Mouse (Mus musculus) adrenal gland, postnatal 10 days (tissue): ENCODE data around the gene Camta1. TPM values are rescaled to one million over a fixed set of nuclear protein-coding genes. Genes with fewer than 3 reads are reported as not detected.

Experiments
- DNase-seq: peaks from one replicate; pipeline ENCODE4 v3.0.0; 2021; ENCODE audit warnings: mixed read lengths
- total RNA-seq, 2 experiments: library from RNA; stranded (reverse); gene quantifications; 2 replicates each; pipeline ENCODE4 v1.2.3; 2021

Gene Camta1
- total RNA-seq, 2 experiments from 2014 or later: 46.3 to 50.3 TPM

DNA sequence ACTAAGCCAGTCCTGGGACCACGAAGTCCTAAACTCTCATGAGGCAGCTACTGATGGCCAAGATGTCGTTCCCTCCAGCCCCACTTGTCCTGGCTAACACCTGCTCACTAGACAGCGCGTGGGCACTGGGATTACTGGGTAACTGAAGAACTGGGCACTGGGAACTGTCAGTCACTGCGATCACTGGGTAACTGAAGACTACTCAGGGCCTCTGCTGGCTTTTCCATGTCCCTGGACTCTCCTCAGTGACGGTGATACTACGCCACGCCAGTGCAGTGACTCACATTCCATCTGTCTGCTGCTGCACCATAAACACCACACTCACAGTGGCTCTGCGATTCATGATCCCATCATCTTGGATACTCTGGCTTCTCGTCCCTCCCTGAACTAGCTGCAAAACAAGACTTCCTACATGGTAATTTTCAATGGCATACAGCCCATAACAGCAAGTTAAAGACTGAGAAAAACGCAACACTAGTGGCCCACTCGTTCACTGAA lies 81.7 kb downstream of the Camta1 start:
- DNase-seq: no peak

DNA sequence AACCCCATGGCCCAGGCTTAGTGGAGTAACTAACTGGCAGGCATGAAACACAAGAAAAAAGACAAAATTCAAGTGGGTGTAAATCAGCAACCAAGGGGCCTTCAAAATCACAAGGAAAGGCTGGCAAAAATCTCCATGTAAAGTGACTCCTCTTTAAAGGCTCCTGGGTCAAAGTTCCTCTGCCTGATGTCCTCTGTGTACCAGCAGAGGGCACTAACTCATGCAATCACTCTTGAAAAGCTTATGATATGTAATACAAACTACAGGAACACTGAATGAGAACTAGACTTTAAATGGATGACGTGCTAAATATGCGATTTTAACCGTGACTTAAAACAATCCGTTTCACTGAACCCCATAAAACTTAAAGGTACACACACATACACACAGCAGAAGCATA lies 83.2 kb downstream of the Camta1 start:
- DNase-seq: no peak

DNA sequence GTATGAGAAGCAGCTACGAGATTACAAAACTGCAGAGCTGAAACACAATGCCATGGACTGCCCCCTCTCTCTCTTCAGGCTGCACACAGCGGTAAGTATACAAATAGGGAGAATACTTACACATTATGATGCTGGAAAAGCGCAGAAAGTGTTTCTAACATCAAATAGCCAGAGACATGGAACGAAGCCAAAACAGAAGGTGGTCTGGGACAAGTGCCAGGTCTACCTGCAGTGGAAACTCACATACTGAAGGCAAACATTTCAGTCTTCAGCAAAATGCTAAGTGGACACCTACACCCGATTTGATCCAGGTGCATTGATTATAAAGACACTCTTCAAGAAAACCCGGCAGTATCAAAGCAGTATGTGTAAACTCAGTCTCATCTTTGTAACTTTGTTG lies 84.2 kb downstream of the Camta1 start:
- no peak for DNase-seq

DNA sequence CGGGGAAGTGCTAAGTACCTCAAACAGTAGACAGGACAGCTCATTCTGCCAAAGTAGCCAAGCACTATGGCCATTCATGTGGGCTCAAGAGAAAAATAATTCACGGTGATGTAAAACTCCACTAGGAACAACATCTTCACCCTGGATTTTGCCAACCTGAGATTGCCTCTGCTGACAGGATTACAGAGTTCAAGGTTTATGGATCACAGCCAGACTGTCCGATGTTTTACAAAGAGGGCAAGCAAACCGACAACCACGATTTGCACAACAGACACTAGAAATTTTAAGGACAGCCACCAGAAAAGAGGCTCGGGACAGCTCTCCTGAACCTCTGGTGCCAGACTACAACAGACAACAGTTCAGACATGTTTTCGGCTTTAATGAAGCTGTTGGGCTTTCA lies 86.2 kb downstream of the Camta1 start:
- no peak for DNase-seq

DNA sequence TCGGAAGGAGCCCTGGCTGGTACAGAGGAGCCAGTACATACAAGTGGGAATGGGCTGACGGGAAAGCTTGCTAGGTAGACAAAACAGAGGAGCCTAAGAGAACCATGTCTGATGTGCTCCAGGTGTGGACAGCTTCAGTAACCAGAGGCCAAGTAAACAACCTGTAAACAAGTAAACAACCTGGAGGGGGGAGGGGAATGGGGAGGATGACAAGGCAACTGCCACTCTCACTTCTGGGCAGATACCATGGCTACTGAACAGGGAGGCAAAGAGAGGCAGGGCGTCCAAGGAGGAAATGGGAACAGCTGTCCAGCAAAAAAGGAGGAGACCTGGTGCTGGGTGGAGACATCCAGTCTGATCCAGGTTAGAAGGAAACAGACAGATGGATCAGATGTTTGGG lies 88.0 kb downstream of the Camta1 start:
- no peak for DNase-seq

DNA sequence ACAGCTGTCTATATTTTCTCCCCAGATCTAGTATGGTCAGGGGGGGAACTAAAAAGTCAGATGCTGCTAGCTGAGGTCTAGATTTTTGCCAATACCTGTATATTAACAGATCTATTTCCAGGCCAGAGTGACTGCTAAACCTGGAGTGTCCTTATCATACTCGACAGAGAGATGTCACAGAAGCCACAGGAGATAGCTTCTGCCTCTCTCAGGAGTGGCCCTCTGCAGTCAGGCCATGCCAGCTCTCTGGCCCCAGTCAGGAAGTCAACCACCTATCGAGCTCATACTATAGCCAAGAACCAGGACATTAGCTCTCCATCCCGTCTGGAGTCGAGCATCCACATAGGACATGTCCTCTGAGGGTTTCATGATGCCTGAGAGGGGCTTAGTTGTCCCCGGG lies 88.7 kb downstream of the Camta1 start:
- no peak for DNase-seq

DNA sequence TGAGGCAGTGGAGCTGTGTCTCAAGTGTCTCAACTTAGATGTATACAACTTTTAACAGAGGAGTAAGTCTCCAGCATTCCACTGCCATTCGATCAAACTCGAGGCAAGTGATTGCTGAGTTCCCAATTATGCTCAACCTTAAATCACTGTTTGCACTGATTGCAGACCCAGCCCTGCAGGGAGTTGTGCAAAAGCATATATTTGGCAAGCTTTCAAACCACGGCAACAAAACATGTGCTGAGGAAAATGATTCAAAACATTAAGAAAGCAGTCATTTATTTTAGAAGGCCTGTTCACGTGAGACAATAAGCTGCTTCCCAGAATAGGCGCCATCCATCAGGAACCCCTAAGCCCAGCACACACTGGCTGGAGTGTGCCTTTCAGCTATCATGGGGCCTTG lies 91.0 kb downstream of the Camta1 start:
- no peak for DNase-seq

DNA sequence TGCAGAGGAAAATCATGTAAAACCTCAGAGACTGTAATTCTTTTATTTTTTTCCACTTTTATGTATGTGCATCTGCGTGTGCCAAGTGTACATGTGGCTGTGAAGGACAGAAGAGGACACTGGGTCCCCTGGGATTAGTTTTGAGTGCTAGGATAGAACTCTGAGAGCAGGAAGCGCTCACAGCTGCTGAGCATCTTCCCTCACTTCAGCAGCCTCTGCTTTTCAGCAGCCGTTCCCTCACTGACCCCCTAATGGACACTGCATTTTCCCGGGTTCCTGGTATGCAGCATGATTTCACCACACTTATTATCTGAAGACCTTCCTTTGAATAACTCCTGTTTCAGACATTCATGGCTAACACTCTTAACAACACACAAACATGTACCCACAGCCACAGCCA lies 93.9 kb downstream of the Camta1 start:
- no peak for DNase-seq

DNA sequence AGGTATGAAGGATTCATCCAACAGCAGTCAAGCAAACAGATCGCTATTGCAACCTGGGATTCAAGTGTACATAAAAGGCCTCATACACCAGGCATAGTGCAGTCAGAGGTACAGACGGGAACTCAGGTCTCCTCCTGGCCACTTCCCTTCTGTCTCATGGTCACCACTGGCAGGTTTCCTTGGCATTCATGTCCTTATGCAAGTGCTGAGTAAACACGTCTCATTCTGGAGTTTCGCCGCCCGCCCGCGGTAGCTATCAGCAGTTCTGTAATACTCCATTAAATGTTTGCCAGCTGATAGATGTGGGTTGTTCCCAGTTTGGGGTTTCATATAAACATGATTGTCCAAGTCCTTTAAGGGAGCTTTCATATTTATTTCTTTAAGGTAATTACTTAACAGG lies 94.3 kb downstream of the Camta1 start:
- DNase-seq: no peak

DNA sequence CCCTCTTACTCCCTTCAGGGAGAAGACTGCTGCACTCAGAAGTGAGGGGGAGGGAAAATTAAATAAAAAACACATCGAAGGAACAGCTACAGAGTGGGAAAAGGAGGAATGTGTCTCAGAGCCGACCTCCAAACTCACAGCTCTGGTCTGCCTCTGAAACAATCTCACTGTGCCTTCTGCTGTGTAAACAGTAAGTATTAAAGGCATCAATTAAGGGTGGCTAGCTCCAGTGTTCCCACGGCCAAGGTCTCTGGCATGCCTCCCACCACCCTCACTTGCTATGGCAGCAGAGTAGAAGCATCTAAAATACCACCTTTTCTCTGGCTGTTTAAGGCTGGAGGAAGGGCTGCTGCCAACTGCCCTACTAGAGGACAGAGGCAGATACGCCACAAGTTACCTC lies 96.3 kb downstream of the Camta1 start:
- DNase-seq: no peak

DNA sequence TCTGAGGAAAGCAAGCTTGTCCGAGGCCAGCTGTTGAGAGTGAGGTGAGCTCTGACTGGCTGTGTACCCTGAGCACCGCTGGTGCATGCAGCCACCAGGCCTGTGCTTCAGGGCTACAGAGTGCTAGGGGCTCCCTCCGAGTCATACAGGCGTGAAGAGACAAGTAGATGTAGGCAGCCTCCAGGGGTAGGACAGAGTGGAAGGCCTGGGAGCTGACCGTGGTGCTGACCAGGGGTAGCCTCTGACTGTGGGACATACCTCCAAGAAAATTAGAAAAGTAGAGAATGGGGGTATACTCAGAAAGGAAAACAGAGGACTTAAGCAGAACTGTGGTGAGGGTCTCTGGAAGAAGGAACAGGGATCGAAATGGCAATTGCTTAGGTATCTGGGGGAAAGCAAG lies 97.7 kb downstream of the Camta1 start:
- peak; percentile 81 for DNase-seq

DNA sequence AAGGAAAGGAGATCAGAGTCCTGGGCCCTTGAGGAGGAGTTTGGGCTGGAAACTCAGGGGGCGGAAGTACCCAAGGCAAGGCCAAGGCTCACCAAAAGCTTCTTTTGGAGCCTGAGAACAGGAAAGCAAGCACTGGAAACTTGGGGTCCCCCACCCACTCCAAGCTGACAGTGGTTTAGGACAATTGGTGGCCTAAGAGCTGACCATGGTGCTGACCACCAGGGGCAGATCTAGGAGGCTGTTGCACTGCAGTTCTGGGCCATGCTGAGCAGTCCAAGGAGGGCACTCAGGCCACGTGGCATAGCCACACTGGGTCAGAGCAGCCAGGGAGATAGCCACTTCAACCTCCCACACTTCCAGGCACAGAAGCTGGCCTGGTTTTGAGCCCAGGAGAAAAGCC lies 102.6 kb downstream of the Camta1 start:
- DNase-seq: peak; percentile 31

DNA sequence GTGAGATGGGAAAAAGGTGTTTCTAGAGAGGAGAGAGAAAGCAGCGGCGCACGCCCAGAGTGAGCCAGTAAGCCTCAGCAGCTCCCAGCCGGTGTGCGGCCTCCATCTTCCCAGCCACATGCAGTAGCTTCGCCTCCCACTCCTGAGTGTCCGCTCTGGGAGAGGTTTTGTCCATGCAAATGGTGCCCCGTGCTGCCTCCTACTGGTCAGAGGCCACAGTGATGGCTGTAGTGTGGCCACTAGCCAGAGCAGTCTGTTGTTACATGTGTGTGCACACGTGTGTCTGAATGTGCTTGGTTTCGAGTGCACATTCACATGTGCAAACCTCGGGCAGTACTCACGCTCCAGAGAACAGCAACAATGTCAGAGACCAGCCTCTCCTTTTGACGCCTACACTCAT lies 103.3 kb downstream of the Camta1 start:
- DNase-seq: no peak

DNA sequence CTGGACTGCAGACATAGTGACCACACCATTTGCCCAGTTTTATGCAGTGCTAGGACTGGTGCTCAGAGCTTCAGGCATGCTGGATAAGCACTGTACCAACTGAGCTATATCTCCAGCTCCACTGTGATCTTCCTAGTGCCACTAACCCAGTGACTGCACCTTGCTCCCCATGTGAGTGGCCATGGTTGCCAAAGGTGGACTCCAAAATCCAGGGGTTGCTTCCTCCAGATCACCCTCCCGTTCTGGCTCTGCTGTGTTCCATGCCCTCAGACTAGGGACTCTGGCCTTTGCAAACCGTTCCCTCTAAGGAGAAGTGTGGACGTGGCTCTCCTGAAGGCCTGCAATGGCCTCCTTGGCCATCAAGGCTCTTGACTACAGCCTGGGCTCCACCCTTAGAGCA lies 104.4 kb downstream of the Camta1 start:
- DNase-seq: no peak

DNA sequence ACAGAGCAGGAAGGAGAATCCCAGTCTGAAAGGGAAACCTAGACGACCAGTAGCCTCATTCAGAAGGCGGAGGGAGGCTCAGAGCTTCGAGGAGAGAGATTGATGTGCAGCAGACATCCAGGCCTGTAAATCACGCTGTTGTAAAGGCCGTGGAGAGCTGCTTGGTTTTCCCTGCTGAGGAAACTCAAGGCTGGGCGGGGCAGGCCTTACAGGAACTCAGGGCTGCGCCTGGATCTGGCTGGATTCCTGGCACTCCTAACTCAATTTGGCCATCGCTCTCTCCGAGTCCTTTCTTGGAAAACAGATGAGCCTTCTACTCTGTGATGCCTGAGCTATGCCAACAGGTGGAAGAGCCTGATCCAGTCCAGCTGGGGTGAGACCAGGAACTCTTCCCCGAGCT lies 105.3 kb downstream of the Camta1 start:
- peak; percentile 41 for DNase-seq

DNA sequence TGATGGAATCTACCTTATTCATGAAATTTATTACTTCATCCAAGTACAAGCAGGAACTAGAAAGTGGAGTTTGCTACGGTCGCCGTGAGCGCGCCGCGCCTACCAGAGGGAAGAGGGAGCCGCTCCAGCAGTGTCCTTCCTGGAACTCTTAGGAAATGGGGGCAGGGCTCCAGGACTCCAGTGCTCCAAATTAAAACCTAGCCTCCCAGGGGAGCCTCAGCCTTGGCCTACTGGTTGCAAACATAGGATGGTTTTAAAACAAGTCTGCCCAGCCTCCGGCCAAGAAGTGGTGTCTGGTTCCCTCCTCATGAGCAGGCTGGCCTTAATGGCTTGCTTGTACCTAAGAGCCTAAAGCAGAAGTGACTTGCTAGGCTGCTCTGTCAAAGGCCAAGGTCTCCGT lies 108.4 kb downstream of the Camta1 start:
- peak; percentile 48 for DNase-seq

DNA sequence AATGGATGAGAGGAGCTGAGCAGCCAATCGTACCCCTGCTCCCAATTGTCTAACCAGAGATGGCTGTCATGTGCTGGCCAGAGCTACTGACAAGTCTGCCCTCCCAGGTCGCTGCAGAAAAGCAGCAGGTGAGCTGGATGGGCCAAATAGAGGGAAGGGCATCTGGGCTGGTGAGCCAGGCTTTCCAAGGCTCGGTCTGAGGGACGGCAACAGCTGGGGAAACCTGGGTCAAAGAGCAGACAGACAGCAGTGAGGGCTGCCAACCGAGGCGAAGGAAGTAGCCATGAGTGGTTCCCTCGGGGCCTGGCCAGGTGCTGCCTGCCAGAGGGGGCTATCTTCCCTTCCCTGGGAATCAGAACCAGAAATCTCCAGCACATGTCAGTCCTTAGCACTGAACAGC lies 109.1 kb downstream of the Camta1 start:
- no peak for DNase-seq

DNA sequence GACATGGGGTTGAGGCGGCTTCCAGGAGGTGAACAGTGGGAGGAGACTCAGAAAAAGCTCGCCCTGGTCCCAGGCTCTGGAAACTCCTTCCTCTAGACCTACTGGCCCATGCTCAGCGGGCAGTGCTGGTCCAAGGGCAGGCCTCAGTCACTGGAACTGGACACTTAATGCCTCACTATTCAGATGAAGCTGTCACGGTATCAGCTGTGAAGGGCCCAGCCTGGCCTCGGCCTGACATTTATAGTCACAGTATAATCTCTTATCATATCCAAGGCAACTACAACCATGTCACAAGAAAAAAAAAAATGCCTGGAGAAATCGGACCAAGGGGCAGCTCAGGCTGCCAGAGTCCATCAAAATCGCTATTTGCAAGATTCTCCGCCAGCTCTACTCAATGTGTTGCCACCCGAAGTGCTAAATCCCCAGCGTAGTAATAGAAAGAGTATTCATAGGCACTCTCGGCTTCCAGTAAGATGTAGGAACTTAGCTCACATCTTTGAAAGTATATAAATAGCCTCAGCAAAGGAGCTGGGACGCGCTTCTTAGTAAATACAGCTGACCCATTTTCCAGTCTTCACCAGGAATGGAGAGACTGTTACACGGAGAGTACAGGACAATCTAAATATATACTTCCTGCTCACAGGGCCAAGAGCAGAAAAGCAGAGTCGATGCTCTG lies 110.3 kb downstream of the Camta1 start:
- peak; percentile 20 for DNase-seq

DNA sequence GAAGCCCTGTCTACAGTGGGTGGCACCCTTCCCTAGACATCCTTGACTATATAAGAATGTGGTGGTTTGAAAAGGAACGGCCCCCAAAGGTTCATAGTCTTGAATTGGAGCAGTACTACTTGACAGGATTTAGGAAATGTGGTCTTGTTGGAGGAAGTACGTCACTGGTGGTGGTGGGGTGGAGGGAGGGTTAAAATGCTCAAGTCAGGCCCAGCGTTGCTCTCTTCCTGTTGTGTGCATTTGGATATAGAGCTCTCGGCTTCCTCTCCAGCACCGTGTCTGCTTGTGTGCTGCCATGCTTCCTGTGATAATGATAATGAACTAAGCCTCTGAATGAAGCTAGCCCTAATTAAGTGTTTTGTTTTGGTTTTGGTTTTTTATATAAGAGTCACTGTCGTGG lies 114.0 kb downstream of the Camta1 start:
- DNase-seq: no peak

DNA sequence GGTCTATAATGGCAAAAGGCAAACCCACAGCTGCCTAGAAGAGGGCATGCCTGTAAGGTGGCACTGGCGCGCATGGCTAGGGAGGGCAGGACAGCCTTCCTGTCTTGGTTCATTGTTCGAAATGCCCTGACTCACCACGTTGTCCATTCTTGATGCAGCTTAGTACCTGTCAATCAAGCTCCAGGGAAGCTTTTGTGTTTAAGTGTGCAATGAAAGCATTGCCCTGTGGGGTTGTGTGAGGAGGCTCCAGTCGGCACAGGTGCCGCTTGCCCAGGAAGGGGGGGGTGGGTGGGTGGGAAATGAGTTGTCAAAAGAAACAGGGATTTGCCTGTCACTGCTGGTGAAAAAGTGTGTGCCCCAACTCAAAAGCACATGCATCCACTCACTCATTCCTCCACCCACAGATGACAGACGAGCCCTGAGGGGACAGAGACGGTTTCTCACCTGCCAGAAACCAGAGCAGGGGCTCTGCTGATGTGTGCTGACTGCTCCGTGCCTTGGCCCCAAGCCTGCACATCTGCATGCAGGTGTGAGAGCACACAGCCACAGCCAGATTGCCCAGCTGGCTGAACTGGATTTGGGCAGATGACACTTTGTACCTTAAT lies 115.6 kb downstream of the Camta1 start:
- DNase-seq: no peak

DNA sequence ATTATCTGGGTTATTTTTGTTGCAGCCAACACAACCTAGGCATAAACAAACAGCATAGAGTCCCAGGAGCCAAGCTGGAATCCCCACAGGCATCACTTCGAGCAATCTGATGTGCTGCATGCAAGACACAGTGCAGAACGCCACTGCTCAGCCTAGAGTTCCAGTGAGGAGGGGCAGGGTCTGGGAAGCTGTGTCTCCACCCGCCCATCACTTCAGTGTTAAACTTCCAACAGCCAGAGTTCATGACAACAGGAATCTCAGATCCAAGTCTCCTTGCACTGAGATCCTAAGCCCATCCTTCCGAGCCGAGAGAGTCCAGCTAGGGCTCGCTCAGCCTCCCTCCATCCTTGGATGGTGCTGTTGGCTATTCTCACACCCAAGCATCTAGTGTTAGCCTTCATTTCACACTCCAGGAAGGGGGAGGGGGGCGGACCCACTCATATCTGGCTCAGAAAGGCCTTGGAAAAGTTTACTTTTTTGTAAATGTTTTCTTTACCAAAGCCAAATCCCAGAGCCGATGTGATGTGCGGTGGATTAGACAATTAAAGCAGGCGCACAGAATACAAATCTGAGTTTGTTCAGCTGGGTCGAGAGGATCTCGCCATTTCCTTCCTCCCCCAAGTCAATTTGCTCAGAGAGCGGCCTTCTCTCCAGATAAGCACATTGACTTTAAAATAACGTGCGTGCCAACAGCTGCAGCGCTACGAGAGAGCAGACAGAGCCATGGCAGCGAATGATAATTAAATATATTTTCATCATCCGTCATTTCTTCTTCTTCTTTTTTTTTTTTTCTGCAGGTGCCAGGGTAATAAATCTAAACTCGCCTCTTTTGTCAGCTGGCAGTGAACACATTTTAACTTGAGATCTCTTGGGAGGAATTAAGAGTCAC lies 120.2 kb downstream of the Camta1 start:
- no peak for DNase-seq

DNA sequence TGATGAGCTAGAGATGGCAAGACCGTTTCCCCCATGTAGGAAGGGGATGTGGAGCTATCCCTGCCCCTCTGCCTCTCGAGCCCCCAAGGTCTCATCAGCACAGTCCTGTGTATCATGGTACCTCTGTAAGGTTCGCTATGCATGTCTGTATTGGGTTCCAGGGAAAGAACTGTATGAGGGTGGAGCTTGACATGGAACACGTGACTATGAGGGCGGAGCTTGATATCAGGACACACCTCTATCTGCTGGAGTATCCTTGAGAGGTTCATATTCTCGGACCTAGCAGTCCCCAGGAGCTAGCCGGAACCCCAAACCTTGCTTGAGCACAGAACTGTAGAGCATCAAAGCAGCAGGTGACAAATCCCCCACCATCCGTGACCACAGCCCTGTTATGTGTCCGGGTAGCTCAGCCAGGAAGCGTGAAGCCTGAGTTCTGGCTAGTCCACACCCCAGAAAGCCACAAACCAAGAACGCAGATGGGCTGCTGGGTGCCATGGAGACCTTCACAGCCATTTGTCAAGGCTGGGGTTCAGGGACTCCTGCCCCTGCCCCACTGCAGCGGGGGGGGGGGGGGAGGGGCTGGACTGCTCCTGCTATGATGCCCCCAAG lies 122.2 kb downstream of the Camta1 start:
- no peak for DNase-seq

DNA sequence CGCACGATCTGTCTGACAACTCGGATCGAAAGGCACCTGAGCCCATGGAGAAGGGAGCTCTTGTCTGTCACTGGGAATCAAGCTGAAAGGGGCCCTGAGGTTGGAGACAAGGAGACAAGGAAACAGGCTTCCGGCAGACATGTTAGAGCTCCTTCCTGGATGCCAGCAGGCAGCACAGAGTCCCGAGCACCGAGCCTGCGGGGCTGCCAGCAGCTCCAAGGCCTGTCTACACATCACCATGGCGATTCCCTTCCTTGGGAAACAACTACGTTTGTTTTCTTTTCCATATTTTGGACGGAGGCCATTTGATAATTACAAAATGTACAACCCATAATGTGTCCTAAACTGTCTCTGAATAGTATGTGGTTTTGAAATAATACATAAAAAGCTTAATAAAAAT lies 122.8 kb downstream of the Camta1 start:
- no peak for DNase-seq
